Mouse (Mus musculus): ENCODE measurements around the gene Snapin.
A peak's percentile ranks its signal among the peaks of the same experiment; 100 is the strongest.

Gene Snapin

GRCm38 (mm10) chr3:90505216-90505615 lies 14.4 kb upstream of the Snapin start:
- no peak for DNase-seq (ENCODE audit: low spot score in 2 of 2)

- no peak for DNase-seq (ENCODE audit: low spot score in 2 of 2)
Observed at GRCm38 (mm10) chr3:90503444-90503843, 12.6 kb upstream of the Snapin start.

- DNase-seq (ENCODE audit: low spot score in 2 of 2): no peak
Observed at GRCm38 (mm10) chr3:90497597-90497996, 6.8 kb upstream of the Snapin start.

GRCm38 (mm10) chr3:90495850-90496525 lies 5.2 kb upstream of the Snapin start:
- DNase-seq (ENCODE audit: low spot score in 2 of 2): no peak

GRCm38 (mm10) chr3:90493831-90494540 lies 3.2 kb upstream of the Snapin start:
- no peak for DNase-seq (ENCODE audit: low spot score in 2 of 2)

- peak; percentile 66 to 72 for DNase-seq (ENCODE audit: low spot score in 2 of 2)
Observed at GRCm38 (mm10) chr3:90491350-90491749, 517 bp upstream of the Snapin start.

GRCm38 (mm10) chr3:90488576-90488975 lies 2.3 kb downstream of the Snapin start:
- no peak for DNase-seq (ENCODE audit: low spot score in 2 of 2)

- no peak for DNase-seq (ENCODE audit: low spot score in 2 of 2)
Observed at GRCm38 (mm10) chr3:90486998-90487397, 3.8 kb downstream of the Snapin start.

GRCm38 (mm10) chr3:90475831-90476611 lies 14.8 kb downstream of the Snapin start, which contains the start of gene Ilf2:
Gene Ilf2, plus strand, starts transcription at chr3:90476126.
- peak; percentile 93 to 95 for DNase-seq (ENCODE audit: low spot score in 2 of 2)

GRCm38 (mm10) chr3:90475151-90475830 lies 15.5 kb downstream of the Snapin start:
- DNase-seq (ENCODE audit: low spot score in 2 of 2): no peak

- DNase-seq (ENCODE audit: low spot score in 2 of 2): peak; percentile 73
Observed at GRCm38 (mm10) chr3:90472213-90472612, 18.6 kb downstream of the Snapin start.

- DNase-seq (ENCODE audit: low spot score in 2 of 2): no peak
Observed at GRCm38 (mm10) chr3:90467618-90468300, 23.1 kb downstream of the Snapin start.

GRCm38 (mm10) chr3:90466311-90466766 lies 24.5 kb downstream of the Snapin start:
- DNase-seq (ENCODE audit: low spot score in 2 of 2): no peak

GRCm38 (mm10) chr3:90465686-90466310 lies 25.0 kb downstream of the Snapin start, which contains the start of gene Npr1:
Gene Npr1, minus strand, starts transcription at chr3:90465866.
- no peak for DNase-seq (ENCODE audit: low spot score in 2 of 2)

- no peak for DNase-seq (ENCODE audit: low spot score in 2 of 2)
Observed at GRCm38 (mm10) chr3:90465081-90465685, 25.6 kb downstream of the Snapin start.

- no peak for DNase-seq (ENCODE audit: low spot score in 2 of 2)
Observed at GRCm38 (mm10) chr3:90464552-90465080, 26.2 kb downstream of the Snapin start.

- no peak for DNase-seq (ENCODE audit: low spot score in 2 of 2)
Observed at GRCm38 (mm10) chr3:90462579-90462978, 28.3 kb downstream of the Snapin start.

- DNase-seq (ENCODE audit: low spot score in 2 of 2): no peak
Observed at GRCm38 (mm10) chr3:90461935-90462334, 28.9 kb downstream of the Snapin start.

GRCm38 (mm10) chr3:90460315-90460714 lies 30.5 kb downstream of the Snapin start:
- no peak for DNase-seq (ENCODE audit: low spot score in 2 of 2)

- no peak for DNase-seq (ENCODE audit: low spot score in 2 of 2)
Observed at GRCm38 (mm10) chr3:90459727-90460126, 31.1 kb downstream of the Snapin start.

Data from spleen, postnatal 36 days (tissue).